Mouse (Mus musculus) CH12.LX (cell line): ENCODE measurements around the gene Cntn4. TPM values are rescaled to one million over a fixed set of nuclear protein-coding genes. Genes with fewer than 3 reads are reported as not detected.
A peak's percentile ranks its signal among the peaks of the same experiment; 100 is the strongest.

Experiments used
- CTCF ChIP-seq, 2 experiments: IDR thresholded peaks in 1 of 2; conservative IDR thresholded peaks in 1 of 2; 2 replicates each; pipeline ENCODE4 v1.5.1; 2011 to 2012; ENCODE audit warnings: low read depth in 2 of 2, low read length in 2 of 2, improper control_type of control experiment in 1 of 2, inconsistent platforms in 1 of 2, mild to moderate bottlenecking in 1 of 2, moderate library complexity in 1 of 2
- HCFC1 ChIP-seq: IDR thresholded peaks from 2 replicates; pipeline ENCODE4 v1.6.1; 2012; ENCODE audit warnings: low read depth, mild to moderate bottlenecking, inconsistent platforms, low read length, improper control_type of control experiment
- JUN ChIP-seq: IDR thresholded peaks from 2 replicates; pipeline ENCODE4 v1.6.1; 2011; ENCODE audit warnings: low read depth, mild to moderate bottlenecking, low read length, improper control_type of control experiment, moderate library complexity; ENCODE audit not compliant: insufficient read depth
- KAT2A ChIP-seq: IDR thresholded peaks from 2 replicates; pipeline ENCODE4 v1.6.1; 2012; ENCODE audit warnings: low read length, improper control_type of control experiment, inconsistent platforms; ENCODE audit not compliant: insufficient replicate concordance
- NELFE ChIP-seq: IDR thresholded peaks from 2 replicates; pipeline ENCODE4 v1.6.1; 2011; ENCODE audit warnings: low read depth, low read length, improper control_type of control experiment
- RAD21 ChIP-seq: IDR thresholded peaks from 2 replicates; pipeline ENCODE4 v1.6.1; 2011; ENCODE audit warnings: low read depth, mild to moderate bottlenecking, low read length, improper control_type of control experiment, moderate library complexity
- SIN3A ChIP-seq: IDR thresholded peaks from 2 replicates; pipeline ENCODE4 v1.6.1; 2012; ENCODE audit warnings: low read length, improper control_type of control experiment, inconsistent platforms
- USF2 ChIP-seq: conservative IDR thresholded peaks from 2 replicates; pipeline ENCODE4 v1.6.1; 2011; ENCODE audit warnings: low read depth, low read length, improper control_type of control experiment
- ZNF384 ChIP-seq: IDR thresholded peaks from 2 replicates; pipeline ENCODE4 v1.6.1; 2012; ENCODE audit warnings: low read depth, low read length, improper control_type of control experiment, inconsistent platforms
- polyA plus RNA-seq: library from polyadenylated mRNA; unstranded; fragments of >175 nt; gene quantifications from 2 replicates; pipeline ENCODE4 v1.2.1, GENCODE M21; 2012; ENCODE audit warnings: low read depth; ENCODE audit not compliant: insufficient read length
- total RNA-seq, 2 experiments: library from RNA; depleted of rRNA; stranded (reverse); fragments of 300-350 nt in 1 of 2; fragments of >200 nt in 1 of 2; gene quantifications; 2 replicates each; pipeline ENCODE4 v1.2.3; 2012 to 2014

Gene Cntn4
- total and polyA plus RNA-seq, 3 experiments: 0.14 TPM; not detected in 2

DNA sequence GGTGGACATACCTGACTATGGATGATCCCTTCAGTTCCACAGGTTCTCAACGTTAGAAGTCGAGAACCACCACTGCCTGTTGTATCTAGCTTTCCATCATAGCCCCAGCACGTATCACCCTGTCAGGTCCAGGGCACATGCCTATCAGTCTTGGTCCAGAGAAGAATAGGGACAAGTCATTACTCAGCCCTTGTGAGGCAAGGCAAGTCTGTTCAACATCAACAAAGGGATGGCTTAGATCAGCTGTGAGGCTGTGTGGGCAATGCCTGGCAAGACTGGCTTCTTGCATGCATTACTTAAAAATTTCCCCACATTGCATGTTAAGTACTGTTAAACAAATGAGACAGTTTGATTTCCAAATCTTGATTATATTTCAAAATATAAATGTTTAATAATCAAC, 1070.3 kb downstream of the Cntn4 start (continued):
- TF ChIP-seq RAD21 (no peak; the same call in 1 of the 2 replicates), JUN (no peak), USF2 (no peak), NELFE (peak; percentile 72), SIN3A (peak; percentile 98), HCFC1 (no peak), KAT2A (no peak), CTCF (conservative IDR thresholded peaks at IDR 0.05 in 1 of 2, IDR thresholded peaks at IDR 0.05 in 1 of 2; ENCODE audit: low read depth in 2 of 2, low read length in 2 of 2) (no peak), ZNF384 (no peak)
